Mouse (Mus musculus) spleen, adult 2 months (tissue): ENCODE measurements around the gene Kctd15. TPM values are rescaled to one million over a fixed set of nuclear protein-coding genes. Genes with fewer than 3 reads are reported as not detected.

Experiments
- DNase-seq, 2 experiments: peaks; one replicate each; pipeline versions ENCODE4 v3.0.0 to v3.0.0-alpha.2; 2012 to 2021; ENCODE audit warnings: low spot score in 2 of 2, low read depth in 1 of 2
- H3K27ac ChIP-seq: fragments of 200-500 bp; 2 replicates; pipeline ENCODE4 v1.5.1; 2012; ENCODE audit warnings: low read length, inconsistent platforms; ENCODE audit not compliant: insufficient read depth
- H3K27me3 ChIP-seq: fragments of 200-500 bp; 2 replicates; pipeline ENCODE4 v1.6.1; 2012; ENCODE audit warnings: mild to moderate bottlenecking, moderate library complexity, low read length, inconsistent platforms; ENCODE audit not compliant: control insufficient read depth, insufficient read depth
- H3K36me3 ChIP-seq: fragments of 200-500 bp; 2 replicates; pipeline ENCODE4 v1.6.1; 2012; ENCODE audit warnings: mild to moderate bottlenecking, low read length, inconsistent platforms; ENCODE audit not compliant: control insufficient read depth, insufficient read depth
- H3K4me1 ChIP-seq: fragments of 200-500 bp; 2 replicates; pipeline ENCODE4 v1.6.1; 2011; ENCODE audit warnings: inconsistent platforms; ENCODE audit not compliant: control insufficient read depth, insufficient read depth, insufficient read length
- H3K4me3 ChIP-seq: fragments of 200-500 bp; 2 replicates; pipeline ENCODE4 v1.5.1; 2011; ENCODE audit warnings: mild to moderate bottlenecking, inconsistent platforms; ENCODE audit not compliant: insufficient read depth, insufficient read length; ENCODE audit errors: extremely low read depth
- CTCF ChIP-seq: fragments of 200-500 bp; IDR thresholded peaks from 2 replicates; pipeline ENCODE4 v1.5.1; 2011; ENCODE audit warnings: mild to moderate bottlenecking, inconsistent platforms; ENCODE audit not compliant: insufficient read depth, insufficient read length, insufficient replicate concordance; ENCODE audit errors: extremely low read depth
- POLR2A ChIP-seq: fragments of 200-500 bp; IDR thresholded peaks from 2 replicates; pipeline ENCODE4 v1.6.1; 2011; ENCODE audit warnings: low read depth, low read length, inconsistent platforms
- WGBS: fragments of 180-500 bp; shearing (Covaris S2); methylation state at CpG from one replicate; pipeline ENCODE4 v1.1.7; 2018; 5-methylcytosine and 5-hydroxymethylcytosine counted together
- polyA plus RNA-seq: library from polyadenylated mRNA; depleted of rRNA; stranded (reverse); fragments of >200 nt; gene quantifications from 2 replicates; pipeline ENCODE4 v1.2.3, GENCODE M21; 2012

Gene Kctd15
- polyA plus RNA-seq, 1 experiment: 7.4 TPM

- H3K4me1 ChIP-seq: no peaks in the 10 kb centered on the region
- H3K27me3 ChIP-seq: no peaks in the 10 kb centered on the region
- no peak overlapping the region for H3K27ac ChIP-seq
- no peaks in the 10 kb centered on the region for H3K36me3 ChIP-seq
- TF ChIP-seq POLR2A: no peak
- TF ChIP-seq CTCF: no peak
- WGBS: 71% methylated on average over 15 of the region's 15 CpGs
- H3K4me3 ChIP-seq: no peak overlapping the region
- no peak for DNase-seq
These were observed 24.4 kb upstream of the Kctd15 start for GRCm38 (mm10) chr7:34680771-34681421.

- no peak for TF ChIP-seq CTCF
- TF ChIP-seq POLR2A: no peak
- no peak overlapping the region for H3K4me3 ChIP-seq
- 45% methylated on average over 2 of the region's 2 CpGs for WGBS
- H3K27me3 ChIP-seq: peaks cover 3% of the 10 kb centered on the region; the same call in 1 of the 2 replicates
- H3K27ac ChIP-seq: no peak overlapping the region
- H3K36me3 ChIP-seq: no peaks in the 10 kb centered on the region
- H3K4me1 ChIP-seq: no peaks in the 10 kb centered on the region
- no peak for DNase-seq
These were observed 23.4 kb upstream of the Kctd15 start for GRCm38 (mm10) chr7:34679886-34680285.

GRCm38 (mm10) chr7:34675831-34676514 lies 19.4 kb upstream of the Kctd15 start:
- peak in 1 of 2 experiments; percentile 29 for DNase-seq
- TF ChIP-seq POLR2A (no peak), CTCF (peak; percentile 40; the same call in 1 of the 2 replicates)
- Histone ChIP-seq H3K36me3 (no peaks in the 10 kb centered on the region), H3K27ac (no peak overlapping the region), H3K4me1 (no peaks in the 10 kb centered on the region), H3K27me3 (peaks cover 3% of the 10 kb centered on the region; the same call in 1 of the 2 replicates), H3K4me3 (no peak overlapping the region)
- WGBS: 21% methylated on average over 33 of the region's 33 CpGs

GRCm38 (mm10) chr7:34675120-34675790 lies 18.7 kb upstream of the Kctd15 start:
- no peak for TF ChIP-seq POLR2A
- TF ChIP-seq CTCF: no peak
- Histone ChIP-seq H3K4me3 (no peak overlapping the region), H3K4me1 (no peaks in the 10 kb centered on the region), H3K27me3 (peaks cover 3% of the 10 kb centered on the region; the same call in 1 of the 2 replicates), H3K27ac (no peak overlapping the region), H3K36me3 (no peaks in the 10 kb centered on the region)
- DNase-seq: no peak
- 21% methylated on average over 42 of the region's 42 CpGs for WGBS

- DNase-seq: no peak
- Histone ChIP-seq H3K27ac (no peak overlapping the region), H3K4me3 (no peak overlapping the region), H3K36me3 (no peaks in the 10 kb centered on the region), H3K4me1 (no peaks in the 10 kb centered on the region), H3K27me3 (peaks cover 3% of the 10 kb centered on the region; the same call in 1 of the 2 replicates)
- 73% methylated on average over 4 of the region's 4 CpGs for WGBS
- no peak for TF ChIP-seq POLR2A
These were observed 16.4 kb upstream of the Kctd15 start for GRCm38 (mm10) chr7:34672916-34673315.

- Histone ChIP-seq H3K36me3 (no peaks in the 10 kb centered on the region), H3K27ac (no peak overlapping the region), H3K4me1 (no peaks in the 10 kb centered on the region), H3K27me3 (peaks cover 3% of the 10 kb centered on the region; the same call in 1 of the 2 replicates), H3K4me3 (no peak overlapping the region)
- WGBS: 1% methylated on average over 6 of the region's 6 CpGs
- peak; percentile 32 to 69 for DNase-seq
- peak; percentile 98 for TF ChIP-seq CTCF
- TF ChIP-seq POLR2A: no peak
These were observed 15.4 kb upstream of the Kctd15 start for GRCm38 (mm10) chr7:34671911-34672310.
